Mouse (Mus musculus): ENCODE data around the gene Sh3pxd2a.

- TF ChIP-seq EP300 (IDR thresholded peaks at IDR 0.05; ENCODE audit: low read depth) (no peak), CTCF (IDR thresholded peaks at IDR 0.05; ENCODE audit: low read depth) (peak; percentile 92)
Measured at GRCm38 (mm10) chr19:47356188-47356857, 107.9 kb downstream of the Sh3pxd2a start.

Measured in liver, postnatal 0 days (tissue).